Mouse (Mus musculus) testis, postnatal 14 days (tissue): ENCODE measurements around the gene Gm20777.
"Not testable (repeated sequence)": the region's sequence is repeated elsewhere in the genome, so short reads cannot be mapped to it uniquely, and the experiment has no call there.

Experiments used
- DNase-seq: peaks from one replicate; pipeline ENCODE4 v3.0.0; 2021; ENCODE audit warnings: low spot score

The Gm20777 gene

GRCm38 (mm10) chrY:10752350-10752749 is at the start of gene Gm20777:
TSS of gene Gm20777 (minus strand) at chrY:10752450.
- DNase-seq, result not testable (repeated sequence)

DNA sequence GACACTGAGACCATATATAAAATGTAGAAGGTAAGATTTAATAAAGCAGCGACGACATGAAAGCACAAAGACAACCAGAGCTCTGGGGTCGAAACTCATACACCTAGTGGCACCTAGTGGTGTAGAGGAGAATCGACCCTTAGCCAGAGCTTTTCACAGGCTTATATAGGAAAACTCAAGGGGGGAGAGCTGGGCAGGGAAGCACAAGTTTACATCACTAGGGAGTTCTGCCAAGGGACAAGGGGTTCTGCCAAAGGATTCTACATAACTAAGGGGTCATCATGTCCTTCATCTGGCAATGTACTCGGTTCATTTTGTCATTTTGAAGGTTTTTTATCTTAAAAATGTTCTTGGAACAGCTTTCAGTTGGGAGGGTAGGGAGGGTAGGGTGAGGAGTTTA is 42.7 kb downstream of the Gm20777 start:
- peak; percentile 79 for DNase-seq

GRCm38 (mm10) chrY:10708761-10709160 is 43.5 kb downstream of the Gm20777 start:
- not testable (repeated sequence) for DNase-seq

DNA sequence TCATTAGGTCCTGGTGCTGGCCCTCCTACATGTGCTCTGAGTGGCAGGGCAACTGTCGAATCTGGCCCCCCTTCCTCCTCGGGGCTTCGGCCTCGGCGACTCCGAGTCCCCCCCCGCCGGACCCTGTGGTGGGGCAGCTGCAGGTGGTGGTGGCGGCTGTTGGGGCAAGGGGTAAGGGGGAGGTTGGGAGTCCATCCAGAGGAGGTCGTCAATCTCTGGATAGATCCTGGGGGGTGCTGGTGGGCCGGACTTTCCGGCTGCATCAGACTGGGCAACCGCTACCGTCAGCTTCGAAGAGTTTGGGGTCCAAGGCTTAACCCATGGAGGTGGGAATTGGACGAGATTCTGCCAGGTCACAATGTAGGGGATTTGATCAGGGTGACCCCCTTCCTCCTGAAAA is 44.0 kb downstream of the Gm20777 start:
- DNase-seq, result peak; percentile 3

- DNase-seq, result peak; percentile 2
Measured at GRCm38 (mm10) chrY:10706686-10707085, 45.6 kb downstream of the Gm20777 start.
